Mouse (Mus musculus): ENCODE measurements around the gene Pbld1. TPM values are rescaled to one million over a fixed set of nuclear protein-coding genes. Genes with fewer than 3 reads are reported as not detected.
"Not testable (repeated sequence)": the region's sequence is repeated elsewhere in the genome, so short reads cannot be mapped to it uniquely, and the experiment has no call there.

Gene Pbld1
- polyA plus RNA-seq, 1 experiment = 0.10 TPM

DNA sequence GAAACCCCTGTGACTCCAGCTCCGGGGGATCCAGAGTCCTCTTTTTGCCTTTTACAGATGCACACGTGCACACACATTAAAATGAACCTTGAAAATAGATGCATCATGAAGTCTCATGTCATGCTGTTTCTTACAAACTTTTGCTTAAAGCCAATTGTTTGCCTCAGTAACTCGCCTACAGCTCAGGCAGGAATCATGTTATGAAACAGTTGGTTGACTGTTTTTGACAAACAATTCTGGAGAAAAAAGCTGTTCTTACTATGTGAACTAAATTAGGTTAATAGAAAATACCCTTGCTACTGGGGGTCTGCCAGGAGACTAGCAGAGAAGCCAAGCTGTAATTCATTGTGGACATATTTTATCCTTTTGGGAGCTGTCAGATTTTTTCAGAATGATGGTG, 27.0 kb upstream of the Pbld1 start:
- TF ChIP-seq GATA1 (IDR thresholded peaks at IDR 0.05; ENCODE audit: borderline replicate concordance, low read length) = no peak
- TF ChIP-seq FLI1 (IDR thresholded peaks at IDR 0.05; ENCODE audit: low read length) = no peak
- no peak overlapping the region for H3K4me3 ChIP-seq (replicated peaks)
- peaks cover 16% of the 10 kb centered on the region for H3K4me1 ChIP-seq
- peaks cover 5% of the 10 kb centered on the region for H3K9me3 ChIP-seq
- no peaks in the 10 kb centered on the region for H3K36me3 ChIP-seq (replicated peaks; ENCODE audit: low read length)
- peaks cover 6% of the 10 kb centered on the region for H3K27me3 ChIP-seq (replicated peaks)

DNA sequence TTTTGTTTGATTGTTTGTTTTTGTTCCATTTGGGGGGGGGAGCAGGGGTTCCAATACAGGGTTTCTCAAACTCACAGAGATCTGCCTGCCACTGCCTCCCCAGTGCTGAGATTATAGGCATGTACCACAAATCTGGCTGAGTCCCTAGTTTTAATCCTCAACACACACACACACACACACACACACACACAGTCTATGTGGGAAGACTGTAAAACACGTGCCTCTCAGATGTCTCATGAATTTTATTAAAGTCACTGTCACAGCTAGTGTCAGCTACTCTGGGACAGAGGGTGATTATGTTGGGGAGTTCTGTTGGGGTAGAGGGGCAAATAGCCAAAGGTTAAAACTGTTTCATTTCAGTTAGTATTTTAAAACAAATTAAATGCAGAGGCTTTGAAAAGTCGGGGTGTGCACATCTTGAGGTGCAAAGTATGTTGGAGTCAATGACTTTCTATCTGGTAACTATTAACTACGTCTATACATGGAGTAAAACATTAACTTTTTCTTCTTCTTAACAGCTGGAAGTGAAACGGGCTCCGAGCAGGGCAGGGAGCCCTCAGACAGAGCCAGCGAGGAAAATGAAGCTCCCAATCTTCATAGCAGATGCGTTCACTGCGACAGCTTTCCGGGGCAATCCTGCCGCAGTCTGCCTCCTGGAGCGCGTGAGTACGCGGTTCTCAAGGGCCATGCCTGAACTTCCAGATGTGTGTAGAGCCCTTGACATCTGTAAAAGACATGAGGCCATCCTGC, 21.2 kb upstream of the Pbld1 start:
- Histone ChIP-seq H3K27me3 (replicated peaks) (peaks cover 4% of the 10 kb centered on the region), H3K4me1 (peaks cover 9% of the 10 kb centered on the region), H3K9me3 (no peaks in the 10 kb centered on the region), H3K36me3 (replicated peaks; ENCODE audit: low read length) (no peaks in the 10 kb centered on the region), H3K4me3 (replicated peaks) (no peak overlapping the region)
- TF ChIP-seq GATA1 (IDR thresholded peaks at IDR 0.05; ENCODE audit: borderline replicate concordance, low read length) = no peak
- no peak for TF ChIP-seq FLI1 (IDR thresholded peaks at IDR 0.05; ENCODE audit: low read length)

DNA sequence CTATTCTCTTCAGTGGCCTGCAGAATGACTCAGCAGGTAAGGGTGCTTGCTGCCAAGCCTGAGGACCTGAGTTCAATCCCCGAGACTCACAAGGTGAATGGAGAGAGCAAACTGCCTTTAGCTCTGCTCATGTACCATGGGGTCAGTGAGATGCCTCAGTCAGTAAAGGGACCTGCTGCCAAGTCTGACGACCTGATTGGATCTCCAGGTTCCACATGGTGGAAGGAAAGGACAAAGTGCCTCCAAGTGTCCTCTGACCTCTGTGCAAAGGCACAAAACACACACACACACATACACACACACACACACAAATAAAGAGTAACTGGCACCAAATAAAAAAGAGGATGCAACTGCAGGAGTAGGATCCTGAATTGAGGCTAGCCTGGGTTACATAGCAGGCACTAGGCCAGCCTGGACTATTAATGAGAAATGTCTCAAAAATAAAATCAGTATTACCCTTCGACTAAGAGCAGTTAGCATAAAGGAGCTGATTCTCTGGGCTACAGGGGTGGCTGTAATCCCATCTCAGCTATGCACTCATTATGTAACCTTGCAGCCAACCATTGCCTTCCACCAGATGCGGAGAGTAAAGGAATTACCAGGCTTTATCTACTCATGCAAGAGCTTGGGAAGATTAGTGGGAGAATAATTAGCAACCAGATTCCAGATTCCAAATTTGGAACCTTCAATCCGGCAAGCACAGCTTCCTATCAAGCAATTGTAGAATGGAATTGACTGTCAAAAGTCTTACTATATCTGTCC, 19.9 kb upstream of the Pbld1 start:
- Histone ChIP-seq H3K36me3 (replicated peaks; ENCODE audit: low read length) (no peaks in the 10 kb centered on the region), H3K4me1 (no peaks in the 10 kb centered on the region), H3K27me3 (replicated peaks) (peaks cover 5% of the 10 kb centered on the region), H3K9me3 (no peaks in the 10 kb centered on the region), H3K4me3 (replicated peaks) (no peak overlapping the region)
- TF ChIP-seq GATA1 (IDR thresholded peaks at IDR 0.05; ENCODE audit: borderline replicate concordance, low read length) (no peak), FLI1 (IDR thresholded peaks at IDR 0.05; ENCODE audit: low read length) (no peak)

DNA sequence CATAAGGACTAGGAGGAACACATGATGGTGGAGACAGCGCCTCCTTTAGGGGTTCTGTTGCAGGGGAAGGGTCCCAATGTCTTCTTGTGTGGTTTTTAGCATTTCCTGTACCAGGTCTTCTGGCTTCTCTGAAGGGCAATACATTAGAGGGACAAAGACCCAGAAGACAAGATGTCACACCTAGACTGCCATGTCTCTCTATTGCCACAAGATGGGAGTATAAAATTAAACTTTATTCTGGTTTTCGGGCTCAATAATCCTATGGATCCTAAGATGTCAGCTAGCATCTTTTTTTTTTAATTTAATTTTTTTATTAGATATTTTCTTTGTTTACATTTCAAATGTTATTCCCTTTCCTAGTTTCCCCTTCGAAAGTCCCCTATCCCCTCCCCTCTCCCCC, 16.8 kb upstream of the Pbld1 start:
- H3K4me3 ChIP-seq (replicated peaks) = no peak overlapping the region
- H3K9me3 ChIP-seq = no peaks in the 10 kb centered on the region
- H3K27me3 ChIP-seq (replicated peaks) = peaks cover 5% of the 10 kb centered on the region
- H3K36me3 ChIP-seq (replicated peaks; ENCODE audit: low read length) = no peaks in the 10 kb centered on the region
- H3K4me1 ChIP-seq = no peaks in the 10 kb centered on the region
- TF ChIP-seq FLI1 (IDR thresholded peaks at IDR 0.05; ENCODE audit: low read length) = no peak
- no peak for TF ChIP-seq GATA1 (IDR thresholded peaks at IDR 0.05; ENCODE audit: borderline replicate concordance, low read length)

DNA sequence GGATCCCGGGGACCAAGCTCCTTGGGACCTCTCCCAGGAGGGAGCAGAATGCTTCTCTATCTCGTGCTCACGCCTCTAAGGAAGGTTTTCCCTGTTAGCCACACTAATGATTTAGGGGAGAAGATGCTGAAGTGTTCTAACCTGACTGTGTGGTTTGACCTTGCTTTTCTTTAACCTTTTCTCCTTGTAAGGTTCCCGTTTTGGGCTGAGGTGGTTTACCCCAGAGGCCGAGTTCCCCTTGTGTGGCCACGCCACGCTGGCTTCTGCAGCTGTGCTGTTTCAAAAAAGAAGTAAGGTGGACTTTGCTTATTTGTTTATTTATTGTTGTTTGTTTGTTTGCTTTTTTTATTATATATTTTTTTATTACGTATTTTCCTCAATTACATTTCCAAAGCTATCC, 12.2 kb upstream of the Pbld1 start:
- no peaks in the 10 kb centered on the region for H3K36me3 ChIP-seq (replicated peaks; ENCODE audit: low read length)
- TF ChIP-seq FLI1 (IDR thresholded peaks at IDR 0.05; ENCODE audit: low read length) = no peak
- TF ChIP-seq GATA1 (IDR thresholded peaks at IDR 0.05; ENCODE audit: borderline replicate concordance, low read length) = no peak
- no peak overlapping the region for H3K4me3 ChIP-seq (replicated peaks)
- peaks cover 16% of the 10 kb centered on the region for H3K4me1 ChIP-seq
- peaks cover 5% of the 10 kb centered on the region for H3K27me3 ChIP-seq (replicated peaks)
- H3K9me3 ChIP-seq = no peaks in the 10 kb centered on the region

DNA sequence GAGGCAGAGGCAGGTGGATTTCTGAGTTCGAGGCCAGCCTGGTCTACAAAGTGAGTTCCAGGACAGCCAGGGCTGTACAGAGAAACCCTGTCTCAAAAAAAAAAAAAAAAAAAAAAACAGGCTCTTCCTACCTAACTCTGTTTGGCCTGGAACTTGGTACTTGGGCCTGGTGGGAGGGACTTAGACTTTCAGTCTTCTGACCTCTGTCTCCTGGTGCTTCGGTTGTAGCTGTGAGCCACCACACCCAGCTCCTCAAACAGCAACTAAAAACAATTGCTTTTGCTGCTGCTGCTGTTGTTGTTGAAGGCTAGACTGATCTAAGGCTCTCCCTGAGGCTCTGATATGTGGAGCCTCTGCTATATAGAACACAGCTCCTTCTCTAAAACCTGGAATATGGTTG, 10.9 kb upstream of the Pbld1 start:
- Histone ChIP-seq H3K27me3 (replicated peaks) (peaks cover 5% of the 10 kb centered on the region), H3K4me1 (peaks cover 24% of the 10 kb centered on the region), H3K36me3 (replicated peaks; ENCODE audit: low read length) (no peaks in the 10 kb centered on the region), H3K9me3 (no peaks in the 10 kb centered on the region), H3K4me3 (replicated peaks) (no peak overlapping the region)
- TF ChIP-seq FLI1 (IDR thresholded peaks at IDR 0.05; ENCODE audit: low read length) (no peak), GATA1 (IDR thresholded peaks at IDR 0.05; ENCODE audit: borderline replicate concordance, low read length) (no peak)

DNA sequence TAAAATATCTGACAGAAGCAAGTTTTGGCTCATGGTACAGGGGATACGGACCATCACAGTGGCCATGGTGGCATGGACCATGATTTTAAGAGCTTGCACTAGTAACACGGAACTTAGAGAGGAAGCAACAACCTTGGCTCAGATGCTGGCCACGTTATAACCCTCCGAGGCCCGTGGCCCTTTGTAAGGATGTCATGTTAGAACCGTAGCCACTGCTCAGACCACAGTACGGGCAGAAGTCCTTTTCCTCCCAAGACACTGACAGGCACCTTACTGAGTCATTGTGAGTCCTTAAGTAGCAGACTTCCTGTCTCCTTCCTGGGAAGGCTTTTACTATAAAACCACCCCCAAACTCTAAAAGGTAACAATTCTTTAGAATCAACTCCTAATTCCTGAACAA, 8.7 kb upstream of the Pbld1 start:
- TF ChIP-seq FLI1 (IDR thresholded peaks at IDR 0.05; ENCODE audit: low read length) (no peak), GATA1 (IDR thresholded peaks at IDR 0.05; ENCODE audit: borderline replicate concordance, low read length) (no peak)
- H3K4me3 ChIP-seq (replicated peaks) = no peak overlapping the region
- H3K4me1 ChIP-seq = peaks cover 24% of the 10 kb centered on the region
- no peaks in the 10 kb centered on the region for H3K36me3 ChIP-seq (replicated peaks; ENCODE audit: low read length)
- H3K27me3 ChIP-seq (replicated peaks) = no peaks in the 10 kb centered on the region
- H3K9me3 ChIP-seq = no peaks in the 10 kb centered on the region

DNA sequence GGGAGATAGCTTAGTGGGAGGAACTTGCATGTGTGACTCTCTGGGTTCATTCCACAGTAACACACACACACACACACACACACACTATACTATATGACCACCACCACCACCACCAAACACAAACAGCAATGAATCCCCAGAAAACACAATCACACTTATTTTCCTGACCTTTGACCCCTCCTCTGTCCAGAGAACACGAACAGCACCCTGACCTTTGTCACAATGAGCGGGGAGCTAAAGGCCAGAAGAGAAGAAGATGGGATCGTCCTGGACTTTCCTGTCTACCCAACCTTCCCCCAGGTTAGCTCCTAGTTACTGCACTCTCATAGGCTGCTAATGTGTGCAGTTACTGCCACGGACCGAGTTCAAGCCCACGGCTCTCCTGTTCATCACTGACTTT, 8.0 kb upstream of the Pbld1 start:
- no peaks in the 10 kb centered on the region for H3K9me3 ChIP-seq
- H3K4me1 ChIP-seq = peaks cover 24% of the 10 kb centered on the region
- no peaks in the 10 kb centered on the region for H3K27me3 ChIP-seq (replicated peaks)
- H3K4me3 ChIP-seq (replicated peaks) = no peak overlapping the region
- no peaks in the 10 kb centered on the region for H3K36me3 ChIP-seq (replicated peaks; ENCODE audit: low read length)
- no peak for TF ChIP-seq GATA1 (IDR thresholded peaks at IDR 0.05; ENCODE audit: borderline replicate concordance, low read length)
- TF ChIP-seq FLI1 (IDR thresholded peaks at IDR 0.05; ENCODE audit: low read length) = no peak

DNA sequence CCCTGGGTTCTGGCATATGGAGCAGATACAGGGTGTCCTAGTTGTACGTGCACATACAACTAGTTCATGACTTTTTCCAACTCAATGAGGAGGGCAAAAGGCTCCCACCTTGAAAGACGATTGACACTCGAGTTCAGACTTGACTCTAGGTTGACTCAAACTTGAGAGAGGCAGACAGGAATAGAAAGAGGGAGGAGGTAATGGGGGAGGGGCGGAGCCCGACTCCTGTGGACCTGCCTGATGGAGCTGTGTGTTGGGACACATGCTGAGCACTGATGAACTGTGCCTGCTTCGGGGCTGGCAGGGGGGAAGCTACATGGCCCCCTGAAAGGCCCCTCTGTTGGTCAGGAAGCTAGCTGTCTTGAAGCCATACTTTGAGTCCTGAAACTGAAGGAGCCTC, 7.0 kb upstream of the Pbld1 start:
- Histone ChIP-seq H3K4me1 (peaks cover 24% of the 10 kb centered on the region), H3K36me3 (replicated peaks; ENCODE audit: low read length) (no peaks in the 10 kb centered on the region)
- no peak for TF ChIP-seq GATA1 (IDR thresholded peaks at IDR 0.05; ENCODE audit: borderline replicate concordance, low read length)
- TF ChIP-seq FLI1 (IDR thresholded peaks at IDR 0.05; ENCODE audit: low read length) = no peak

DNA sequence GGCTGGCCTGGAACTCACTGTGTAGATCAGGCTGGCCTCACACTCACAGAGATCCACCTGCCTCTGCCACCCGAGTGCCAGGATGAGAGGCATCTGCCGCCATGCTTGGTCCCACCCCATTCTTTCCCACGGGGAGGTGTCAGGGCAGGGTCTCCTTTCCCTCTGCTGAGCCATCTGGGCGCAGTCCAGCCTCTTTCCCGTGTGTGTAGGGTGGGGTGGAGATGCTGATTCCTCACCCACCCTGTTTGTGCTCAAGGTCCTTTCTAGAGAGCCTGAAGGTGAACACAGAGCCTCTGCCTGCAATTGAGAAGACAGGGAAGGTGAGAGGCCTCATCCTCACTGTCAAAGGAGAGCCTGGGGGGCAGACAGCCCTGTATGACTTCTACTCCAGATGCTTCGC, 5.9 kb upstream of the Pbld1 start:
- peaks cover 24% of the 10 kb centered on the region for H3K4me1 ChIP-seq
- H3K4me3 ChIP-seq (replicated peaks); H3K36me3 ChIP-seq (replicated peaks; ENCODE audit: low read length); H3K9me3 ChIP-seq; H3K27me3 ChIP-seq (replicated peaks): not testable (repeated sequence)

More for the DNA sequence above, 7.0 kb upstream of the Pbld1 start:
- no peaks in the 10 kb centered on the region for H3K9me3 ChIP-seq
- H3K27me3 ChIP-seq (replicated peaks) = peaks cover 1% of the 10 kb centered on the region
- no peak overlapping the region for H3K4me3 ChIP-seq (replicated peaks)

Measured in megakaryocyte, embryonic 14.5 days (primary cell).